Mouse (Mus musculus) intestine, embryonic 14.5 days (tissue): ENCODE measurements at regions not wholly inside any gene's neighbourhood (a gene's known extent, or its start where the extent isn't known, plus 50 kb on each side); places are given as distances from the start of the nearest gene placed in this dataset.

Source experiments
- ATAC-seq: fragments of 200-750 bp; cut with Nextera tagmentation; replicated peaks from 2 replicates; pipeline ENCODE4 v1.8.0; 2017; ENCODE audit warnings: low read depth, moderate number of reproducible peaks, moderate TSS enrichment, moderate library complexity; ENCODE audit not compliant: low FRiP score, low TSS enrichment
- DNase-seq: peaks from one replicate; pipeline ENCODE4 v3.0.0-alpha.2; 2018; ENCODE audit warnings: low spot score
- H3K27ac ChIP-seq: fragments of 300-500 bp; sonication (generic); 2 replicates; pipeline ENCODE4 v1.5.1; 2014; ENCODE audit warnings: low read depth, mild to moderate bottlenecking, control low read depth
- H3K27me3 ChIP-seq: fragments of 300-500 bp; sonication (generic); replicated peaks from 2 replicates; pipeline ENCODE4 v1.6.1; 2014; ENCODE audit warnings: low read length, control low read depth; ENCODE audit not compliant: control insufficient read depth, insufficient read depth
- H3K36me3 ChIP-seq: fragments of 300-500 bp; sonication (generic); 2 replicates; pipeline ENCODE4 v1.6.1; 2014; ENCODE audit warnings: low read length, control low read depth; ENCODE audit not compliant: control insufficient read depth, insufficient read depth
- H3K4me1 ChIP-seq: fragments of 300-500 bp; sonication (generic); replicated peaks from 2 replicates; pipeline ENCODE4 v1.6.1; 2014; ENCODE audit warnings: low read length, control low read depth, mixed read lengths; ENCODE audit not compliant: control insufficient read depth, insufficient read depth
- H3K4me2 ChIP-seq: fragments of 300-500 bp; sonication (generic); 2 replicates; pipeline ENCODE4 v1.6.1; 2014; ENCODE audit warnings: low read length
- H3K4me3 ChIP-seq: fragments of 300-500 bp; sonication (generic); 2 replicates; pipeline ENCODE4 v1.5.1; 2014; ENCODE audit warnings: low read depth, low read length, control low read depth, mixed read lengths
- H3K9ac ChIP-seq: fragments of 300-500 bp; sonication (generic); 2 replicates; pipeline ENCODE4 v1.6.1; 2014; ENCODE audit warnings: mild to moderate bottlenecking, low read length
- H3K9me3 ChIP-seq: fragments of 300-500 bp; sonication (generic); 2 replicates; pipeline ENCODE4 v1.6.1; 2016; ENCODE audit warnings: low read length, control low read depth; ENCODE audit not compliant: control insufficient read depth
- WGBS: fragments of 180-500 bp; shearing (Covaris S2); extraction: QIAGEN DNeasy Blood & Tissue Kit; methylation state at CpG from one replicate; pipeline ENCODE4 v1.1.7; 2014; 5-methylcytosine and 5-hydroxymethylcytosine counted together

DNA sequence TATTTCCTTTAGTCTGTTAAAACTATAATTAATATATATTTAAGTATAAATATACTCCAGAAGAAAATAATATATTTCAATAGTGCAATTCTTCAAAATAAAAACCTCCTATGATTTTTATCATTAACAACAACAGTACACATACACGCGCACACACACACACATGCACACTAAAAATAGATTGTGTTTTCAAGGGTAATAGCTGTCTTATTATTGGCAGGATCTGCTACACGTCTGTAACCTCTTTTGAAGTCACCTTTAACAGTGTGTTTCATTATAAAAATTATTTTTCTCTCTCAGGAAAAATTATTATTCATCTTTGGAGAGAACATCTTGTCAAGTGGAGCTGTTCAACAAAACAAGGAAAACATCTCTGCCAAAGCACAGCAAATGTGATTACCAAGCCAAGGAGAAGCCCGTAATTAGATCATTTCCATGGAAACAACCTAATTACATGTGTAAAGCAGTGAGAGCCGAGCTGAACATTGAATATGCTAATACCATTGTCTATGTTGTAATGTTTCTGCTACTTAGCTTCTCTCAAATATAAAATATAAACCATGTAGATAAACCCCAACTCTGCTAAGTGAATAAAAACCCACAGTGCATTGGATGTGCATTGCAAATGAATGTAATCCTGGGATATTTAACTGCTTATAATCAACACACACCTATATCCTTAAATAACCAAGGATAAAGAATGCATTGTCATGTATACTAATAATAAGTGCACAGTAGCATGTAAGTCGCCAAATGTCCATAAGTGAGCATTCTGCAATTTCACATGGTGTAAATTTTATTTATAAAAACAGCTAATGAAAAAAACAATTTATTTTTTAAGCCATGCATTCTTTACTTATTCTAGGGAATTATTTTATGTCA is 719.4 kb upstream of the Tbl1xr1 start:
- Histone ChIP-seq H3K9ac (no peak overlapping the region), H3K9me3 (no peaks in the 10 kb centered on the region), H3K4me3 (no peak overlapping the region), H3K36me3 (no peaks in the 10 kb centered on the region), H3K4me2 (no peak overlapping the region), H3K27me3 (no peaks in the 10 kb centered on the region), H3K27ac (no peak overlapping the region), H3K4me1 (no peaks in the 10 kb centered on the region)
- DNase-seq (no peak), ATAC-seq (no peak)
- 84% methylated on average over 6 of the region's 6 CpGs for WGBS

DNA sequence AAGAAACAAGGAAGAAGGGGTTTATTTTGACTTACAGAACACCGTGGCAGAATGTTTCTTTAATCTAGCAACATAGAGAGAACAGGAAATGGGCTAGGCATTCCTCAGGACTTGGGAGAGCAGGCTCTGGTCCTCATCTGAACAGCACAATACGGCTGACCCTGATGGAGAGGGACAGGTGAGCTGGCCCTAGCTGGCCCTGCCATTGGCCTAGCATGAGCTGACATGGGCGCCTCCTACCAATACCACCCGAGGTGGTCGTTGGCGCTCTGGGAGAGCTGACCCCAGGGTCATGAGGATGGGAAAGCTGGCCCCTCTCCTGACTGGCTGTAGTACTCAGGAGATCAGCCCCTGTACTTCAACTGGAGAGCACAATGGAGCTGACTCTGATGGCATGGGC is 718.4 kb upstream of the Tbl1xr1 start:
- Histone ChIP-seq H3K27me3 (no peaks in the 10 kb centered on the region), H3K4me3 (no peak overlapping the region), H3K9me3 (no peaks in the 10 kb centered on the region), H3K4me2 (no peak overlapping the region), H3K9ac (no peak overlapping the region), H3K27ac (no peak overlapping the region), H3K36me3 (no peaks in the 10 kb centered on the region), H3K4me1 (no peaks in the 10 kb centered on the region)
- DNase-seq (no peak), ATAC-seq (no peak)
- WGBS, result 84% methylated on average over 6 of the region's 6 CpGs

- H3K36me3 ChIP-seq, result no peaks in the 10 kb centered on the region
- DNase-seq, result no peak
- 80% methylated on average over 3 of the region's 3 CpGs for WGBS
Observed at GRCm38 (mm10) chr3:21361069-21361468, 715.4 kb upstream of the Tbl1xr1 start.

GRCm38 (mm10) chr3:21379816-21380215 is 696.6 kb upstream of the Tbl1xr1 start:
- Histone ChIP-seq H3K27ac (no peak overlapping the region), H3K27me3 (no peaks in the 10 kb centered on the region), H3K36me3 (no peaks in the 10 kb centered on the region), H3K4me1 (no peaks in the 10 kb centered on the region), H3K9me3 (no peaks in the 10 kb centered on the region), H3K4me2 (no peak overlapping the region), H3K9ac (no peak overlapping the region), H3K4me3 (no peak overlapping the region)
- DNase-seq (no peak), ATAC-seq (no peak)
- WGBS, result 88% methylated on average over 2 of the region's 2 CpGs

More at GRCm38 (mm10) chr3:21361069-21361468, 715.4 kb upstream of the Tbl1xr1 start:
- Histone ChIP-seq H3K4me2 (no peak overlapping the region), H3K27ac (no peak overlapping the region), H3K4me3 (no peak overlapping the region), H3K9me3 (no peaks in the 10 kb centered on the region), H3K4me1 (no peaks in the 10 kb centered on the region), H3K27me3 (no peaks in the 10 kb centered on the region), H3K9ac (no peak overlapping the region)
- no peak for ATAC-seq

DNA sequence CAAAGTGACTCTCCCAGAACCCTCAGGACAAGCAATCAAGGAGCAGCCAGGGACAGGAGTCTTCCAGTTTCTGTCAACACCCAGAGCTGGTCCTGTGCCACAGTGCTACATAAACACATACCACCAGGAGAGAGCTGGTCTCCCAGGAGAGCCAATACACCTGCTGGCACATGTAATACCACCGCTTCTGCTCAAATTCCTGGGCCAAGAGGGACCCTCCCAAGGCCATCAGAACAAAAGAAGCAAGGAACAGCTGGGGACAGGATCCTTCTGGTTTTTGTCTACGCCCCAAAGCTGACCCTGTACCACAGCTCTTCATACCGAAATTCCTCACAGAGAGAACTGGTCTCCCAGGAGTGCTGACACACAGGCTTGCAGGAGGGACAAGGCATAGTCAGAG is 695.4 kb upstream of the Tbl1xr1 start:
- H3K4me3 ChIP-seq, result no peak overlapping the region
- no peak for DNase-seq
- no peak overlapping the region for H3K27ac ChIP-seq
- H3K4me1 ChIP-seq, result no peaks in the 10 kb centered on the region
- H3K9ac ChIP-seq, result no peak overlapping the region
- no peaks in the 10 kb centered on the region for H3K36me3 ChIP-seq
- H3K27me3 ChIP-seq, result no peaks in the 10 kb centered on the region
- no peak overlapping the region for H3K4me2 ChIP-seq
- 73% methylated on average over 3 of the region's 3 CpGs for WGBS
- no peak for ATAC-seq
- H3K9me3 ChIP-seq, result no peaks in the 10 kb centered on the region

- Histone ChIP-seq H3K27me3 (no peaks in the 10 kb centered on the region), H3K4me1 (no peaks in the 10 kb centered on the region), H3K4me2 (no peak overlapping the region), H3K4me3 (no peak overlapping the region), H3K36me3 (no peaks in the 10 kb centered on the region), H3K9me3 (no peaks in the 10 kb centered on the region), H3K9ac (no peak overlapping the region), H3K27ac (peak overlapping the region; percentile 75)
- 47% methylated on average over 2 of the region's 2 CpGs for WGBS
- peak; percentile 84 for ATAC-seq
- DNase-seq, result no peak
Observed at GRCm38 (mm10) chr3:21403551-21403950, 672.9 kb upstream of the Tbl1xr1 start.

DNA sequence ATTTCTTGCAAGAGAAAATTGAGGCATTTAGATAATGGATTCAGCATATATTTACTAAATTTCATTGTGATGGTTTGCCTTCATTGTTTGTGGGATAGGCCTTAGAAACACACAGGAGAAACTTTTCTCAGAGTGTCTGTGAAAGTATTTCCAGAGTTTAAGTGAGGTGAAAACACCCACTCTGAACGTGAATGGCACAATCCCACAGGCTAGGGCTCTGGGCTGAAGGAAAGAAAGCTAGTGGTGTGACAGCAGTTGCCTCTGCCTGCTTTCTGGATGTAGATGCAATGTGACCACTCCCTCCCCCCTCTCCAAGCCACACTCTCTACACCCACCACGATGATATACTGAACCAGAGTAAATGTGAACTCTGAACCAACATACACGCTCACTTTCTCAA is 672.4 kb upstream of the Tbl1xr1 start:
- no peaks in the 10 kb centered on the region for H3K4me1 ChIP-seq
- H3K9ac ChIP-seq, result no peak overlapping the region
- no peaks in the 10 kb centered on the region for H3K9me3 ChIP-seq
- WGBS, result 55% methylated on average over 3 of the region's 3 CpGs
- no peak overlapping the region for H3K4me3 ChIP-seq
- no peaks in the 10 kb centered on the region for H3K27me3 ChIP-seq
- ATAC-seq (no peak), DNase-seq (no peak)
- H3K27ac ChIP-seq, result peak overlapping the region; percentile 75
- H3K4me2 ChIP-seq, result no peak overlapping the region
- H3K36me3 ChIP-seq, result no peaks in the 10 kb centered on the region

GRCm38 (mm10) chr3:21407077-21407476 is 669.4 kb upstream of the Tbl1xr1 start:
- Histone ChIP-seq H3K9ac (no peak overlapping the region), H3K27ac (no peak overlapping the region), H3K4me1 (no peaks in the 10 kb centered on the region), H3K27me3 (no peaks in the 10 kb centered on the region), H3K4me3 (no peak overlapping the region), H3K4me2 (no peak overlapping the region), H3K36me3 (no peaks in the 10 kb centered on the region), H3K9me3 (no peaks in the 10 kb centered on the region)
- DNase-seq (no peak), ATAC-seq (no peak)
- WGBS, result 84% methylated on average over 5 of the region's 5 CpGs

DNA sequence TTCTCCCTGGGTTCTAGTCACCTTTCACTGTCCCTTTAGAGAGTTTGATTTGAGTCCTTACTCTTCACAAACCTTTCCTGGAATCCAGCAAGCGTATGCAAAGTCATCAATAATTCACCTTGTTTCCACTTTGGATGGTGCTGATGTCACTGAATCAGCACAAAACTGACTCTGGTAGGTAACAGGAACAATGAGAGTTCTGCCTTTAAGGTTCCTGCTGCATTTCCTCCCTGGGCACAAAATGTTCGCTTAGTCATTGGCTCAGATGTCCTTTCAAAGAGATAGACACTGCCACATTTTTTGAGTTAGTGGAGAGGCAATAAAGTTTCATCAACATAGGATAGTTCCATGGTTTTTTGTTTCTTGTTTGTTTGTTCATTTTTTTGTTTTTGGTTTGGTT is 664.4 kb upstream of the Tbl1xr1 start:
- no peak overlapping the region for H3K27ac ChIP-seq
- no peaks in the 10 kb centered on the region for H3K36me3 ChIP-seq
- no peak overlapping the region for H3K4me2 ChIP-seq
- H3K9me3 ChIP-seq, result no peaks in the 10 kb centered on the region
- no peaks in the 10 kb centered on the region for H3K4me1 ChIP-seq
- no peak overlapping the region for H3K9ac ChIP-seq
- no peaks in the 10 kb centered on the region for H3K27me3 ChIP-seq
- ATAC-seq (no peak), DNase-seq (no peak)
- 80% methylated on average over 2 of the region's 2 CpGs for WGBS
- H3K4me3 ChIP-seq, result no peak overlapping the region
